Mouse (Mus musculus) myocyte (in vitro differentiated cells): ENCODE results near the gene Stx18. TPM values are rescaled to one million over a fixed set of nuclear protein-coding genes. Genes with fewer than 3 reads are reported as not detected.

ENCODE experiments used
- H3K27me3 ChIP-seq: one replicate; pipeline ENCODE4 v1.6.1; 2011; ENCODE audit not compliant: control insufficient read depth, insufficient read depth, insufficient read length
- H3K36me3 ChIP-seq: one replicate; pipeline ENCODE4 v1.6.1; 2011; ENCODE audit not compliant: control insufficient read depth, insufficient read depth
- H3K4me2 ChIP-seq: one replicate; pipeline ENCODE4 v1.6.1; 2011; ENCODE audit warnings: low read depth, control low read depth
- H3K4me3 ChIP-seq: one replicate; pipeline ENCODE4 v1.5.1; 2011; ENCODE audit warnings: mild to moderate bottlenecking, control low read depth, moderate library complexity
- H3K79me2 ChIP-seq: one replicate; pipeline ENCODE4 v1.6.1; 2011; ENCODE audit not compliant: control insufficient read depth, insufficient read depth
- H3ac ChIP-seq: one replicate; pipeline ENCODE4 v1.6.1; 2011; ENCODE audit not compliant: control insufficient read depth, insufficient read length
- CEBPB ChIP-seq: IDR thresholded peaks from 2 replicates; pipeline ENCODE4 v1.6.1; 2011; ENCODE audit warnings: mild to moderate bottlenecking, moderate library complexity; ENCODE audit not compliant: poor library complexity, insufficient read depth, severe bottlenecking
- E2F4 ChIP-seq: IDR thresholded peaks from one replicate; pipeline ENCODE4 v1.6.1; 2011; ENCODE audit warnings: mild to moderate bottlenecking, control low read depth, moderate library complexity; ENCODE audit not compliant: insufficient read depth
- MAX ChIP-seq: IDR thresholded peaks from one replicate; pipeline ENCODE4 v1.6.1; 2011; ENCODE audit warnings: low read depth, mild to moderate bottlenecking, control low read depth
- MYOD1 ChIP-seq, 3 experiments: IDR thresholded peaks; one replicate each; pipeline ENCODE4 v1.6.1; 2011; ENCODE audit warnings: control low read depth in 2 of 3, low read depth in 2 of 3, mild to moderate bottlenecking in 2 of 3, moderate library complexity in 1 of 3; ENCODE audit not compliant: insufficient read length in 2 of 3, control insufficient read depth in 1 of 3
- MYOG ChIP-seq, 3 experiments: IDR thresholded peaks; one replicate each; pipeline ENCODE4 v1.6.1; 2011; ENCODE audit warnings: control low read depth in 2 of 3, low read depth in 2 of 3, mild to moderate bottlenecking in 2 of 3; ENCODE audit not compliant: insufficient read length in 2 of 3, control insufficient read depth in 1 of 3, insufficient read depth in 1 of 3
- POLR2A ChIP-seq: IDR thresholded peaks from one replicate; pipeline ENCODE4 v1.6.1; 2011; ENCODE audit warnings: low read depth, mild to moderate bottlenecking, control low read depth, moderate library complexity; ENCODE audit not compliant: insufficient read length
- POLR2AphosphoS2 ChIP-seq: IDR thresholded peaks from one replicate; pipeline ENCODE4 v1.6.1; 2011; ENCODE audit warnings: low read depth, control low read depth; ENCODE audit not compliant: insufficient read length
- REST ChIP-seq: IDR thresholded peaks from one replicate; pipeline ENCODE4 v1.6.1; 2011; ENCODE audit warnings: mild to moderate bottlenecking, control low read depth, moderate library complexity; ENCODE audit not compliant: insufficient read depth, insufficient read length
- SRF ChIP-seq: IDR thresholded peaks from one replicate; pipeline ENCODE4 v1.6.1; 2011; ENCODE audit warnings: low read depth; ENCODE audit not compliant: control insufficient read depth, insufficient read length
- TCF12 ChIP-seq: IDR thresholded peaks from one replicate; pipeline ENCODE4 v1.6.1; 2011; ENCODE audit warnings: mild to moderate bottlenecking, control low read depth; ENCODE audit not compliant: poor library complexity, insufficient read depth, severe bottlenecking
- TCF3 ChIP-seq: IDR thresholded peaks from one replicate; pipeline ENCODE4 v1.6.1; 2011; ENCODE audit warnings: low read depth, control low read depth; ENCODE audit not compliant: insufficient read length
- USF1 ChIP-seq: IDR thresholded peaks from one replicate; pipeline ENCODE4 v1.6.1; 2011; ENCODE audit warnings: low read depth, mild to moderate bottlenecking, control low read depth, moderate library complexity
- polyA plus RNA-seq: library from polyadenylated mRNA; unstranded; fragments of >200 nt; fragmentation: generic; extraction: Trizol; gene quantifications from one replicate; pipeline ENCODE4 v1.2.1, GENCODE M21; 2012; ENCODE audit warnings: missing spikeins

Stx18 gene
- polyA plus RNA-seq, 1 experiment, result 24.9 TPM

- Histone ChIP-seq H3K27me3 (no peaks in the 10 kb centered on the region), H3K4me3 (no peak overlapping the region), H3K36me3 (no peaks in the 10 kb centered on the region), H3ac (no peak overlapping the region), H3K79me2 (no peaks in the 10 kb centered on the region), H3K4me2 (no peak overlapping the region)
- TF ChIP-seq USF1 (no peak), SRF (no peak), TCF3 (no peak), POLR2AphosphoS2 (no peak), TCF12 (no peak), MYOD1 (IDR thresholded peaks at IDR 0.05; ENCODE audit: control insufficient read depth in 1 of 3, insufficient read length in 2 of 3, low read depth in 2 of 3) (no peak), REST (no peak)
Observed at GRCm38 (mm10) chr5:38063339-38063738, 24.8 kb downstream of the Stx18 start.

DNA sequence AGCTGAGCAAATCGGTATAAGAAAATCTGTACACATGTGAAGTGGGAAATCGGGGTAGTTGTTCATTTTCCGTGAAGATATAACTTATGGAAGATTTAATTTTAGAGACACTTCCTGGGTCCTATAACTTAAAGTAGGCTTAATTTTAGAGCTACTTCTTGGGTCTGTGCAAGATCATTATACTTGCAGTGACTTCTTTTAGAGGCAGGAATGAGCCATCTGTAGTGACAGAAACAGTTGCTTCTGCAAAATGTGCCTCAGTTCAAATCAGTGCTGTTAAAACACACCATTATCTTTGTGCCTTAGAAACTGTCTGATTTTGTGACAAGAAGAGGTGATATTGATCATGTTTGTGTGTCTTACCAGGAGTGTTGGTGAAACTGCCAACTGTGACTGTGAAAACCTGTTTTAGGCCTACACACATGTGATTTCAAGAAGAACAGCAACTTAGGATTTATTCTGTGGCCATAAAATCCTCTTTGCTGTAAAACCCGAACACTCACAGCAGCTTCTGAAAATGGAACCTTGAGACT lies 25.6 kb downstream of the Stx18 start:
- Histone ChIP-seq H3K4me3 (no peak overlapping the region), H3K27me3 (no peaks in the 10 kb centered on the region), H3K4me2 (no peak overlapping the region), H3K36me3 (no peaks in the 10 kb centered on the region), H3K79me2 (no peaks in the 10 kb centered on the region), H3ac (no peak overlapping the region)
- TF ChIP-seq POLR2A (no peak), REST (no peak), CEBPB (no peak), TCF12 (no peak), TCF3 (no peak), USF1 (no peak)

DNA sequence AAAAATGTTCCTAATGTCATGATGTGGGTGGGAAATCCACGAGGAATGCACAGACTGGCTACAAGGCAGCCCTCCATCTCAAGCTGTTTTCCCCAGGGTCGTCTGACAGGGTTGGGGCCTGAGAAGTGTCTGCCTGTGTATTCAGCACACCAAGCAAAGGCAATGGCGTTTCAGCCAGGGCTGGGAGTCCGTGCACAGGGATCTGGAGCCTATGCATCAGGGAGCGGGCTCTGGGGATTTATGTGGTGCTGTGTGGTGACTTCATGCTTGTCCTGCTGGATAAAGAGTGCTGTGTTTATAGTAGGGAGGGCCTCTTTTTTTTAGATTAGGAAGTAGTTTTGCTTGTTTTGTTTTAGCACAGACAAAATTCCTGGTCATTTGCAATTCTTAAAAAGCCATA lies 26.2 kb downstream of the Stx18 start:
- Histone ChIP-seq H3ac (no peak overlapping the region), H3K27me3 (no peaks in the 10 kb centered on the region), H3K36me3 (no peaks in the 10 kb centered on the region), H3K4me3 (no peak overlapping the region), H3K4me2 (no peak overlapping the region), H3K79me2 (no peaks in the 10 kb centered on the region)
- TF ChIP-seq USF1 (no peak), E2F4 (no peak), MYOD1 (IDR thresholded peaks at IDR 0.05; ENCODE audit: control insufficient read depth in 1 of 3, insufficient read length in 2 of 3, low read depth in 2 of 3) (no peak)

GRCm38 (mm10) chr5:38065454-38065853 lies 26.9 kb downstream of the Stx18 start:
- Histone ChIP-seq H3K4me2 (no peak overlapping the region), H3K79me2 (no peaks in the 10 kb centered on the region), H3K4me3 (no peak overlapping the region), H3K36me3 (no peaks in the 10 kb centered on the region), H3ac (no peak overlapping the region), H3K27me3 (no peaks in the 10 kb centered on the region)
- TF ChIP-seq USF1 (no peak), MAX (no peak), REST (no peak), MYOD1 (IDR thresholded peaks at IDR 0.05; ENCODE audit: control insufficient read depth in 1 of 3, insufficient read length in 2 of 3, low read depth in 2 of 3) (no peak), TCF3 (no peak), SRF (no peak), TCF12 (no peak), MYOG (IDR thresholded peaks at IDR 0.05; ENCODE audit: control insufficient read depth in 1 of 3, insufficient read depth in 1 of 3, insufficient read length in 2 of 3, low read depth in 2 of 3) (no peak), POLR2AphosphoS2 (no peak), E2F4 (no peak), CEBPB (no peak), POLR2A (no peak)

DNA sequence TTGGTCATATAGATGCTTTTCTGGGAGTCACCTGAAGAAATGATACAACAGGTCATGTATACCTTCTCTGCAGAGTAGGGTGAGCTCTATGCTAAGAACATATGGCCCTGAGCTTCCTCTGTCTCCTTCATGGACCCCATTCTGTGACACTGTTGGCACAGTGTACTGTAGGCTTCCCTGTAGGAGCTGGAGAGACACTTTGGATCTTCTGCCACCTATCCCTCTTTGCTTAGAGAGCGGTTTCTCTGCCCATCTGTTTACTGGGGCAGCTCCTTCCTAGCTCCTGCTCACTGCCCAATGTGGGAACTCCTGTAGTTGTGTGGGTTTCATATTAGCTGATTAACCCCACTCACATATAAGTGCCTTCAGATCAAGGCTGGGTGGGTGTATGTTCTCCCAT lies 28.1 kb downstream of the Stx18 start:
- TF ChIP-seq MYOG (IDR thresholded peaks at IDR 0.05; ENCODE audit: control insufficient read depth in 1 of 3, insufficient read depth in 1 of 3, insufficient read length in 2 of 3, low read depth in 2 of 3), result no peak
- TF ChIP-seq SRF, result no peak
- no peak for TF ChIP-seq CEBPB
- TF ChIP-seq POLR2A, result no peak
- Histone ChIP-seq H3K4me3 (no peak overlapping the region), H3K27me3 (no peaks in the 10 kb centered on the region), H3K79me2 (no peaks in the 10 kb centered on the region), H3ac (no peak overlapping the region), H3K36me3 (no peaks in the 10 kb centered on the region), H3K4me2 (no peak overlapping the region)
